8 mouse cellular contexts compared by ENCODE assay signal in genomic region chr4:89138361-89138651, GRCm38 (mm10). TPM values are rescaled to one million over a fixed set of nuclear protein-coding genes. Genes with fewer than 3 reads are reported as not detected.
DNase-seq lines count a peak whose midpoint lies in the region; ATAC-seq lines count a peak whose summit lies in the region.

No protein-coding gene starts in this region.

- peak overlapping the region; percentile 80; the same call in 1 of the 2 replicates for H3K9ac ChIP-seq in kidney, embryonic 15.5 days
- H3K9ac ChIP-seq in hindbrain, embryonic 16.5 days (ENCODE audit: low read depth, low read length) = no peak overlapping the region; the same call in 1 of the 2 replicates
- H3K9ac ChIP-seq in midbrain, embryonic 16.5 days (ENCODE audit: low read depth, low read length) = no peak overlapping the region; the same call in 1 of the 2 replicates

- H3K9me3 ChIP-seq in kidney, embryonic 15.5 days (replicated peaks) = no peaks in the 10 kb centered on the region
- no peaks in the 10 kb centered on the region for H3K9me3 ChIP-seq in embryonic facial prominence, embryonic 10.5 days
- no peaks in the 10 kb centered on the region for H3K9me3 ChIP-seq in hindbrain, embryonic 16.5 days (ENCODE audit: control insufficient read depth, low read length)
- H3K9me3 ChIP-seq in midbrain, embryonic 16.5 days (replicated peaks; ENCODE audit: control insufficient read depth, low read length, poor library complexity, severe bottlenecking) = no peaks in the 10 kb centered on the region

- peak overlapping the region; percentile 91 for H3K27ac ChIP-seq in kidney, embryonic 15.5 days
- H3K27ac ChIP-seq in embryonic facial prominence, embryonic 10.5 days (replicated peaks) = peak overlapping the region; percentile 96
- H3K27ac ChIP-seq in hindbrain, embryonic 16.5 days (ENCODE audit: low read depth, low read length) = no peak overlapping the region
- no peak overlapping the region for H3K27ac ChIP-seq in midbrain, embryonic 16.5 days (ENCODE audit: low read length)

- no peaks in the 10 kb centered on the region for H3K27me3 ChIP-seq in kidney, embryonic 15.5 days
- no peaks in the 10 kb centered on the region for H3K27me3 ChIP-seq in embryonic facial prominence, embryonic 10.5 days (replicated peaks; ENCODE audit: low read depth, poor library complexity, severe bottlenecking)
- no peaks in the 10 kb centered on the region for H3K27me3 ChIP-seq in hindbrain, embryonic 16.5 days (replicated peaks; ENCODE audit: control insufficient read depth, insufficient read depth, low read length)
- H3K27me3 ChIP-seq in midbrain, embryonic 16.5 days (ENCODE audit: control insufficient read depth, insufficient read depth, low read depth, low read length) = no peaks in the 10 kb centered on the region

- H3K4me2 ChIP-seq in kidney, embryonic 15.5 days = peak overlapping the region; percentile 84
- H3K4me2 ChIP-seq in hindbrain, embryonic 16.5 days (ENCODE audit: low read length) = peak overlapping the region; percentile 92
- H3K4me2 ChIP-seq in midbrain, embryonic 16.5 days (ENCODE audit: low read length) = peak overlapping the region; percentile 96

- DNase-seq in kidney, adult 9 months = no peak
- DNase-seq in embryonic facial prominence, embryonic 10.5 days (ENCODE audit: low spot score) = peak; percentile 37
- no peak for DNase-seq in right cerebral cortex, postnatal 25 days
- DNase-seq in cerebellum, adult 18-20 months = no peak
- DNase-seq in lung, adult 18-20 months = no peak

- peak overlapping the region; percentile 85 for H3K4me3 ChIP-seq in kidney, embryonic 15.5 days (replicated peaks)
- peak overlapping the region; percentile 80 for H3K4me3 ChIP-seq in embryonic facial prominence, embryonic 10.5 days
- H3K4me3 ChIP-seq in hindbrain, embryonic 16.5 days (ENCODE audit: low read length) = peak overlapping the region; percentile 88
- peak overlapping the region; percentile 76 for H3K4me3 ChIP-seq in midbrain, embryonic 16.5 days (ENCODE audit: low read depth, low read length)

- WGBS in kidney, embryonic 15.5 days = 17% methylated on average over 4 of the region's 4 CpGs
- WGBS in embryonic facial prominence, embryonic 10.5 days = 15% methylated on average over 4 of the region's 4 CpGs
- WGBS in hindbrain, embryonic 16.5 days = 12% methylated on average over 4 of the region's 4 CpGs
- WGBS in midbrain, embryonic 16.5 days = 5% methylated on average over 4 of the region's 4 CpGs

- peaks cover under 1% of the 10 kb centered on the region; the same call in 1 of the 2 replicates for H3K36me3 ChIP-seq in kidney, embryonic 15.5 days
- peaks cover 33% of the 10 kb centered on the region for H3K36me3 ChIP-seq in embryonic facial prominence, embryonic 10.5 days (replicated peaks)
- no peaks in the 10 kb centered on the region for H3K36me3 ChIP-seq in hindbrain, embryonic 16.5 days (ENCODE audit: control insufficient read depth, insufficient read depth, low read length)
- no peaks in the 10 kb centered on the region for H3K36me3 ChIP-seq in midbrain, embryonic 16.5 days (ENCODE audit: control insufficient read depth, insufficient read depth, low read length)

- ATAC-seq in kidney, embryonic 15.5 days (replicated peaks; ENCODE audit: low FRiP score) = no peak
- no peak for ATAC-seq in hindbrain, embryonic 16.5 days
- no peak for ATAC-seq in midbrain, embryonic 16.5 days

- peaks cover 37% of the 10 kb centered on the region for H3K4me1 ChIP-seq in kidney, embryonic 15.5 days
- peaks cover 38% of the 10 kb centered on the region for H3K4me1 ChIP-seq in embryonic facial prominence, embryonic 10.5 days
- peaks cover 12% of the 10 kb centered on the region for H3K4me1 ChIP-seq in hindbrain, embryonic 16.5 days (ENCODE audit: control insufficient read depth, insufficient read depth, low read depth, low read length)
- peaks cover 13% of the 10 kb centered on the region for H3K4me1 ChIP-seq in midbrain, embryonic 16.5 days (ENCODE audit: control insufficient read depth, insufficient read depth, low read length)

RNA-seq across cellular contexts. Expression of gene Mtap, which starts 1.4 kb away (rescaled TPM):
- polyA plus RNA-seq in kidney, embryonic 15.5 days (2015; fragmentation: Nextera tagmentation; extraction: Ambion mirVana) = 74.0 and 74.7 TPM in 2 replicates
- polyA plus RNA-seq in embryonic facial prominence, embryonic 10.5 days (2016; fragmentation: Nextera tagmentation; extraction: Ambion mirVana) = 129 and 137 TPM in 2 replicates
- polyA plus RNA-seq in hindbrain, embryonic 16.5 days (2015; fragmentation: Nextera tagmentation; extraction: Ambion mirVana) = 28.3 and 29.1 TPM in 2 replicates
- 16.6 and 18.5 TPM in 2 replicates for polyA plus RNA-seq in midbrain, embryonic 16.5 days (2015; fragmentation: Nextera tagmentation; extraction: Ambion mirVana)

Comparison
In these comparisons a context has a peak if more than half of its experiments do, and no peak if none do; other contexts are left out.
1. H3K27ac ChIP-seq: peak in kidney, embryonic 15.5 days (single experiment) and embryonic facial prominence, embryonic 10.5 days (single experiment); none in hindbrain, embryonic 16.5 days (single experiment) and midbrain, embryonic 16.5 days (single experiment).
2. Peak in every context shown above with its lines, with median percentiles within 50 percentile points of each other: H3K4me2 ChIP-seq and H3K4me3 ChIP-seq.